Mouse (Mus musculus) limb, embryonic 11.5 days (tissue): ENCODE results near the gene Mknk2. TPM values are rescaled to one million over a fixed set of nuclear protein-coding genes. Genes with fewer than 3 reads are reported as not detected.
A peak's percentile ranks its signal among the peaks of the same experiment; 100 is the strongest.
"Not testable (repeated sequence)": the region's sequence is repeated elsewhere in the genome, so short reads cannot be mapped to it uniquely, and the experiment has no call there.

ENCODE experiments used
- ATAC-seq: fragments of 200-750 bp; cut with Nextera tagmentation; 2 replicates; pipeline ENCODE4 v1.8.0; 2017; ENCODE audit warnings: low read depth; ENCODE audit not compliant: insufficient number of reproducible peaks, low FRiP score, low TSS enrichment
- DNase-seq: peaks from one replicate; pipeline ENCODE4 v3.0.0-alpha.2; 2015; ENCODE audit warnings: low spot score
- H3K27ac ChIP-seq: fragments of 300-500 bp; sonication (generic); replicated peaks from 2 replicates; pipeline ENCODE4 v1.5.1; 2014; ENCODE audit warnings: low read depth, mild to moderate bottlenecking, low read length
- H3K27me3 ChIP-seq: fragments of 300-500 bp; sonication (generic); 2 replicates; pipeline ENCODE4 v1.6.1; 2014; ENCODE audit warnings: mild to moderate bottlenecking, low read length, mixed read lengths; ENCODE audit not compliant: control insufficient read depth, insufficient read depth
- H3K36me3 ChIP-seq: fragments of 300-500 bp; sonication (generic); 2 replicates; pipeline ENCODE4 v1.6.1; 2014; ENCODE audit warnings: mild to moderate bottlenecking, low read length, moderate library complexity, mixed read lengths; ENCODE audit not compliant: control insufficient read depth, insufficient read depth
- H3K4me1 ChIP-seq: fragments of 300-500 bp; sonication (generic); 2 replicates; pipeline ENCODE4 v1.6.1; 2014; ENCODE audit warnings: low read length, mixed read lengths; ENCODE audit not compliant: control insufficient read depth, insufficient read depth
- H3K4me2 ChIP-seq: fragments of 300-500 bp; sonication (generic); 2 replicates; pipeline ENCODE4 v1.6.1; 2014; ENCODE audit warnings: low read depth, mild to moderate bottlenecking, moderate library complexity; ENCODE audit not compliant: severe bottlenecking
- H3K4me3 ChIP-seq: fragments of 300-500 bp; sonication (generic); 2 replicates; pipeline ENCODE4 v1.5.1; 2014; ENCODE audit warnings: low read depth, low read length
- H3K9ac ChIP-seq: fragments of 300-500 bp; sonication (generic); 2 replicates; pipeline ENCODE4 v1.6.1; 2014; ENCODE audit warnings: mild to moderate bottlenecking, low read length
- H3K9me3 ChIP-seq: fragments of 300-500 bp; sonication (generic); 2 replicates; pipeline ENCODE4 v1.6.1; 2016; ENCODE audit warnings: low read length; ENCODE audit not compliant: control insufficient read depth
- WGBS: fragments of 180-500 bp; shearing (Covaris S2); extraction: QIAGEN DNeasy Blood & Tissue Kit; methylation state at CpG from one replicate; pipeline ENCODE4 v1.1.7; 2014; 5-methylcytosine and 5-hydroxymethylcytosine counted together
- polyA plus RNA-seq: library from polyadenylated mRNA; unstranded; fragments of >200 nt; fragmentation: Nextera tagmentation; extraction: Ambion mirVana; gene quantifications from 2 replicates; pipeline ENCODE4 v1.2.1, GENCODE M21; 2014

Mknk2 gene
- polyA plus RNA-seq, 1 experiment from 2014 or later: 98.5 TPM

GRCm38 (mm10) chr10:80656130-80656862, 21.6 kb downstream of the Mknk2 start:
- peak; percentile 78 for ATAC-seq
- peaks cover 9% of the 10 kb centered on the region for H3K4me1 ChIP-seq

GRCm38 (mm10) chr10:80655406-80656129, 22.3 kb downstream of the Mknk2 start:
- Histone ChIP-seq H3K4me3 (peak overlapping the region; percentile 82), H3K9ac (peak overlapping the region; percentile 92), H3K27ac (peak overlapping the region; percentile 52; the same call in 1 of the 2 replicates), H3K4me1 (peaks cover 9% of the 10 kb centered on the region), H3K9me3 (no peaks in the 10 kb centered on the region), H3K4me2 (peak overlapping the region; percentile 90), H3K36me3 (no peaks in the 10 kb centered on the region), H3K27me3 (no peaks in the 10 kb centered on the region)
- DNase-seq (no peak), ATAC-seq (peak; percentile 59)
- WGBS: 2% methylated on average over 12 of the region's 12 CpGs

More at GRCm38 (mm10) chr10:80656130-80656862, 21.6 kb downstream of the Mknk2 start:
- no peaks in the 10 kb centered on the region for H3K9me3 ChIP-seq
- peak; percentile 99 for DNase-seq
- peak overlapping the region; percentile 90 for H3K4me2 ChIP-seq
- H3K9ac ChIP-seq: peak overlapping the region; percentile 92
- peak overlapping the region; percentile 82 for H3K4me3 ChIP-seq
- H3K36me3 ChIP-seq: no peaks in the 10 kb centered on the region
- no peaks in the 10 kb centered on the region for H3K27me3 ChIP-seq
- under 1% methylated on average over 60 of the region's 72 CpGs for WGBS
- H3K27ac ChIP-seq: peak overlapping the region; percentile 62; the same call in 1 of the 2 replicates

- WGBS: 86% methylated on average over 6 of the region's 6 CpGs
- no peaks in the 10 kb centered on the region for H3K36me3 ChIP-seq
- H3K4me2 ChIP-seq: peak overlapping the region; percentile 90; the same call in 1 of the 2 replicates
- no peak overlapping the region for H3K4me3 ChIP-seq
- H3K9me3 ChIP-seq: no peaks in the 10 kb centered on the region
- ATAC-seq (no peak), DNase-seq (no peak)
- no peak overlapping the region for H3K9ac ChIP-seq
- H3K4me1 ChIP-seq: peaks cover 9% of the 10 kb centered on the region
- no peaks in the 10 kb centered on the region for H3K27me3 ChIP-seq
- no peak overlapping the region for H3K27ac ChIP-seq
Measured at GRCm38 (mm10) chr10:80654866-80655265, 23.0 kb downstream of the Mknk2 start.

GRCm38 (mm10) chr10:80653156-80653720, 24.7 kb downstream of the Mknk2 start:
- 88% methylated on average over 6 of the region's 6 CpGs for WGBS
- no peaks in the 10 kb centered on the region for H3K27me3 ChIP-seq
- H3K36me3 ChIP-seq: no peaks in the 10 kb centered on the region
- no peak overlapping the region for H3K27ac ChIP-seq
- H3K4me2 ChIP-seq: no peak overlapping the region
- ATAC-seq (no peak), DNase-seq (no peak)
- no peak overlapping the region for H3K4me3 ChIP-seq
- no peaks in the 10 kb centered on the region for H3K9me3 ChIP-seq
- no peak overlapping the region for H3K9ac ChIP-seq
- H3K4me1 ChIP-seq: peaks cover 9% of the 10 kb centered on the region

- Histone ChIP-seq H3K9ac (no peak overlapping the region), H3K27me3 (no peaks in the 10 kb centered on the region), H3K4me2 (no peak overlapping the region), H3K4me1 (peaks cover 7% of the 10 kb centered on the region), H3K4me3 (no peak overlapping the region), H3K36me3 (peaks cover 5% of the 10 kb centered on the region), H3K27ac (no peak overlapping the region), H3K9me3 (no peaks in the 10 kb centered on the region)
- ATAC-seq (no peak), DNase-seq (no peak)
- 90% methylated on average over 10 of the region's 10 CpGs for WGBS
Measured at GRCm38 (mm10) chr10:80650392-80650791, 27.5 kb downstream of the Mknk2 start.

GRCm38 (mm10) chr10:80649910-80650309, 28.0 kb downstream of the Mknk2 start:
- H3K4me1 ChIP-seq, H3K36me3 ChIP-seq, ATAC-seq, H3K27me3 ChIP-seq, H3K9me3 ChIP-seq, H3K4me3 ChIP-seq, H3K9ac ChIP-seq, H3K27ac ChIP-seq, DNase-seq, H3K4me2 ChIP-seq: not testable (repeated sequence)
- WGBS: 81% methylated on average over 6 of the region's 6 CpGs

GRCm38 (mm10) chr10:80646936-80647335, 31.0 kb downstream of the Mknk2 start:
- Histone ChIP-seq H3K27me3 (no peaks in the 10 kb centered on the region), H3K4me2 (no peak overlapping the region), H3K36me3 (peaks cover 26% of the 10 kb centered on the region), H3K4me3 (no peak overlapping the region), H3K4me1 (no peaks in the 10 kb centered on the region), H3K9ac (no peak overlapping the region), H3K9me3 (no peaks in the 10 kb centered on the region), H3K27ac (no peak overlapping the region)
- WGBS: 95% methylated on average over 10 of the region's 10 CpGs
- ATAC-seq: no peak
- DNase-seq: no peak

GRCm38 (mm10) chr10:80635345-80635744, 42.6 kb downstream of the Mknk2 start:
- 85% methylated on average over 6 of the region's 6 CpGs for WGBS
- no peak for DNase-seq
- Histone ChIP-seq H3K4me1 (no peaks in the 10 kb centered on the region), H3K27me3 (no peaks in the 10 kb centered on the region), H3K36me3 (peaks cover 46% of the 10 kb centered on the region), H3K9me3 (no peaks in the 10 kb centered on the region), H3K4me2 (no peak overlapping the region), H3K9ac (no peak overlapping the region), H3K4me3 (no peak overlapping the region), H3K27ac (no peak overlapping the region)
- ATAC-seq: no peak
